Mouse (Mus musculus): ENCODE measurements around the gene Ppp1cc. TPM values are rescaled to one million over a fixed set of nuclear protein-coding genes. Genes with fewer than 3 reads are reported as not detected.

Gene Ppp1cc
- polyA plus RNA-seq, 1 experiment from 2014 or later, result 338 TPM

GRCm38 (mm10) chr5:122155613-122156012, 2.5 kb upstream of the Ppp1cc start:
- DNase-seq (ENCODE audit: low spot score, missing footprints) (no peak), ATAC-seq (ENCODE audit: low FRiP score) (no peak)
- H3K27me3 ChIP-seq (ENCODE audit: control insufficient read depth, insufficient read depth, low read length), result peaks cover 2% of the 10 kb centered on the region; the same call in 1 of the 2 replicates
- no peaks in the 10 kb centered on the region for H3K36me3 ChIP-seq (ENCODE audit: control insufficient read depth, insufficient read depth, low read length)
- no peak overlapping the region for H3K4me3 ChIP-seq (ENCODE audit: low read depth, low read length)
- no peak overlapping the region for H3K27ac ChIP-seq (ENCODE audit: low read depth, low read length)
- no peak overlapping the region for H3K9ac ChIP-seq (ENCODE audit: low read length)
- no peak overlapping the region for H3K4me2 ChIP-seq
- H3K4me1 ChIP-seq (ENCODE audit: control insufficient read depth, insufficient read depth, low read length), result peaks cover 22% of the 10 kb centered on the region
- no peaks in the 10 kb centered on the region for H3K9me3 ChIP-seq (ENCODE audit: control insufficient read depth, low read length)

DNA sequence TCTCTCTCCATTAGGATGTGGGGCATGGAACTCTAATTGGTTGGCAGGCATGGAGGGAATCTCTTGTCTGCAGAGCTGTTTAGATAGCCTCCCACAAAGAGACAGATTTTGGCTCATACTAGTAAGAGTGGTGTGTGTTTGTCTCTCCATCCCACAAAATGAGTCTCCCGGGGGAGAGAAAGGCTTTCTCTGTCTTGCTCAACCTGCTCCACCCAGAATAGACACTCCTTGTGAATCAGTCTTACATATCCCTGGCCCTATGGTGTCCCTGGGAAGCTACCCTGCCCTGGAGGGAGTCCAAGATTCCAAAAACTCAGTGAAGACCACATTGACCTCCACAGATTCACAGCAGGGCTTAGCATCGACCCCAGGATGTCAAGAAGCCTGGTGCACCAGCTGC, 1.6 kb upstream of the Ppp1cc start:
- H3K4me2 ChIP-seq, result no peak overlapping the region
- H3K9ac ChIP-seq (ENCODE audit: low read length), result no peak overlapping the region
- 72% methylated on average over 2 of the region's 2 CpGs for WGBS

DNA sequence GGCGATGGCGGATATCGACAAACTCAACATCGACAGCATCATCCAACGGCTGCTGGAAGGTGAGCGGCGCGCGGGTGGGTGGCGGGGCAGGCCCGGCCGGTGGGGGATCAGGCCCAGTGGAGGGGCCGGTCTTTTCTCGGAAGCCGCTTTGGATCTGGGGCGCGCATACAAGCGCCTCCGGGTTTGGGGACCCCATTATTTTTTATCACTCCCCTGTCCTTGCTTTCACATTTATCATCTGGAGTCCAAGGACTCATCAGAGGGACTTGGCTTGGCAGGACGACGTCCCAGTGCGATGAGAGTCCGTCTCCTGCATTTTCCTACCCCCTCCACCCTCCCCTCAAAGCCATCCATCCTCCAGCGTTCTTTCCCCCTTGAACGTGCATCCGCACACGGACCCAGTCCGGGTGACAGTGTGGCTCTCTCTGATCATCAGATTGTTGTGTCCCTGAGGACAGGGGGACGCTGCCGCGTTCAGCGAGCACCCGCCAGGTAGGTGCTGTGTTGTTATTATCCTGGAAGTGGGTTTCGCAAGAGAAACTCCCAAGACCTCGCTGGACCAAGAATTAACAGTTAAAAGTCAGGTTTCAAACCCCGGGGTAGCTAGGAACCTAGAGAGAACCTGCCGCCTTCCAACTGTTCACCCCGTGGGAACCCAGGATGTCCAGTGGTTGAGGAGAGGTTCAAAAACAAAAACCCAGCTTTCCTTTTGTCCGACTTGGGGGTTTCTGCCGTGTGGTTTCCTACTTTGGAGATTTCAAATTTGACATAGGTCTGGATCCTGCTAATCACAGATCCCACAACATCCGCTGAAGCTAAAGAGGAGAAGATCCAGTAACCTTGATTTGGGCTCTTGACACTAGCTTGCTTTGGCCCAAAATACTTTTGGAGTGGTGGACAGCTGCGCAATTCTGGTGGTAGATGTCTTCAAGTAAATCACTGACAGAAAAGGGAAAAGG, 758 bp downstream of the Ppp1cc start:
- Histone ChIP-seq H3K27ac (ENCODE audit: low read depth, low read length) (peak overlapping the region; percentile 40), H3K4me2 (peak overlapping the region; percentile 57), H3K4me1 (ENCODE audit: control insufficient read depth, insufficient read depth, low read length) (peaks cover 42% of the 10 kb centered on the region), H3K36me3 (ENCODE audit: control insufficient read depth, insufficient read depth, low read length) (peaks cover 4% of the 10 kb centered on the region), H3K4me3 (ENCODE audit: low read depth, low read length) (peak overlapping the region; percentile 85), H3K27me3 (ENCODE audit: control insufficient read depth, insufficient read depth, low read length) (peaks cover 2% of the 10 kb centered on the region; the same call in 1 of the 2 replicates), H3K9ac (ENCODE audit: low read length) (peak overlapping the region; percentile 97), H3K9me3 (ENCODE audit: control insufficient read depth, low read length) (no peaks in the 10 kb centered on the region)
- ATAC-seq (ENCODE audit: low FRiP score) (peak; percentile 47), DNase-seq (ENCODE audit: low spot score, missing footprints) (peak; percentile 93)
- WGBS, result 3% methylated on average over 42 of the region's 42 CpGs

More for the DNA sequence above, 1.6 kb upstream of the Ppp1cc start:
- H3K27ac ChIP-seq (ENCODE audit: low read depth, low read length), result no peak overlapping the region
- ATAC-seq (ENCODE audit: low FRiP score), result no peak
- H3K36me3 ChIP-seq (ENCODE audit: control insufficient read depth, insufficient read depth, low read length), result no peaks in the 10 kb centered on the region
- no peaks in the 10 kb centered on the region for H3K9me3 ChIP-seq (ENCODE audit: control insufficient read depth, low read length)
- no peak overlapping the region for H3K4me3 ChIP-seq (ENCODE audit: low read depth, low read length)
- peaks cover 2% of the 10 kb centered on the region; the same call in 1 of the 2 replicates for H3K27me3 ChIP-seq (ENCODE audit: control insufficient read depth, insufficient read depth, low read length)
- no peak for DNase-seq (ENCODE audit: low spot score, missing footprints)
- H3K4me1 ChIP-seq (ENCODE audit: control insufficient read depth, insufficient read depth, low read length), result peaks cover 25% of the 10 kb centered on the region

DNA sequence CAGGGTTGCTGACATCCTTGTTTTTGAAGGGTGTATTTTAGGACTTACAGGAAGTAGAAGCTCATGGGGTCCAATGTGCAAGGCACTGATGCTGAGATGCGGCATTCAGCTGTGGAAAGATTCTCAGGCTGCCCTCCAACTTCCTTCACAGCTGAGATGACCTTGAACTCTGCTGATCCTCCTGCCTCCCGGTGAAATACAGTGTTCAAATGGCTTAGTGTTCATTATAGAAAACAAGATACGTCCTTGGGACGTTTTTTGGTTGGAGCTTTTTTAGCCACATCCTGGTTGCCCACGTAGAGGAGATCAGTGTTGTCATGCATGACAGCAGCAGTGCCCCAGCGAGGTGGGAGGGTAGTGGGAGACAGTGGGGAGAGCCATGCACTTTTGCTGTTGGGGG, 5.1 kb downstream of the Ppp1cc start:
- H3K27ac ChIP-seq (ENCODE audit: low read depth, low read length), result 0 out of 2 replicates have a peak overlapping the region, but pooled peaks have one; percentile 1
- no peak overlapping the region for H3K4me2 ChIP-seq
- H3K27me3 ChIP-seq (ENCODE audit: control insufficient read depth, insufficient read depth, low read length), result no peaks in the 10 kb centered on the region
- no peak overlapping the region for H3K9ac ChIP-seq (ENCODE audit: low read length)
- ATAC-seq (ENCODE audit: low FRiP score) (no peak), DNase-seq (ENCODE audit: low spot score, missing footprints) (no peak)
- no peaks in the 10 kb centered on the region for H3K9me3 ChIP-seq (ENCODE audit: control insufficient read depth, low read length)
- no peak overlapping the region for H3K4me3 ChIP-seq (ENCODE audit: low read depth, low read length)
- peaks cover 10% of the 10 kb centered on the region for H3K36me3 ChIP-seq (ENCODE audit: control insufficient read depth, insufficient read depth, low read length)
- peaks cover 59% of the 10 kb centered on the region for H3K4me1 ChIP-seq (ENCODE audit: control insufficient read depth, insufficient read depth, low read length)
- WGBS, result 66% methylated on average over 6 of the region's 6 CpGs

DNA sequence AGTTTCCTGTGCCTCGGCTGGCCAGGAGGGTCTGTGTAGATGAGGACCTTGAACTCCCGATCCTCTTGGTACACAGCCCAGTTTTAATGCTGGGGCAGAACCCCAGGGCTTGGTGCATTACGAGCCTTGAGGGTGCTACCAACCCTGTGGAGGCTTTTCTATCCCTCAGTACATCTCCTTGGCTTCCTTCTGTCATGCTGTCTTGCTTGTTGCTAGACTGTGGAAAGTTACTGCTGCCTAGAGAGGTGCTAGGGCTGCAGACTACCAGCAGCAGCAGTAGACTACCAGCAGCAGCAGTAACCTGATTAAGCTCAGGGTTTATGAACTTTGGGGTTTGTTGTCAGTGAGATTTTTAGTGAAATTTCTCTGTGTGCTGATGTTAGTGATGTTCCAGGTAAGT, 5.9 kb downstream of the Ppp1cc start:
- Histone ChIP-seq H3K4me3 (ENCODE audit: low read depth, low read length) (no peak overlapping the region), H3K36me3 (ENCODE audit: control insufficient read depth, insufficient read depth, low read length) (peaks cover 16% of the 10 kb centered on the region), H3K4me1 (ENCODE audit: control insufficient read depth, insufficient read depth, low read length) (peaks cover 59% of the 10 kb centered on the region), H3K27me3 (ENCODE audit: control insufficient read depth, insufficient read depth, low read length) (no peaks in the 10 kb centered on the region), H3K9me3 (ENCODE audit: control insufficient read depth, low read length) (no peaks in the 10 kb centered on the region), H3K4me2 (no peak overlapping the region), H3K9ac (ENCODE audit: low read length) (no peak overlapping the region), H3K27ac (ENCODE audit: low read depth, low read length) (no peak overlapping the region)
- ATAC-seq (ENCODE audit: low FRiP score) (no peak), DNase-seq (ENCODE audit: low spot score, missing footprints) (no peak)
- WGBS, result 88% methylated on average over 3 of the region's 3 CpGs

- H3K9ac ChIP-seq (ENCODE audit: low read length), result no peak overlapping the region
- no peaks in the 10 kb centered on the region for H3K9me3 ChIP-seq (ENCODE audit: control insufficient read depth, low read length)
- ATAC-seq (ENCODE audit: low FRiP score) (no peak), DNase-seq (ENCODE audit: low spot score, missing footprints) (no peak)
- H3K27me3 ChIP-seq (ENCODE audit: control insufficient read depth, insufficient read depth, low read length), result no peaks in the 10 kb centered on the region
- H3K4me1 ChIP-seq (ENCODE audit: control insufficient read depth, insufficient read depth, low read length), result peaks cover 47% of the 10 kb centered on the region
- H3K36me3 ChIP-seq (ENCODE audit: control insufficient read depth, insufficient read depth, low read length), result peaks cover 26% of the 10 kb centered on the region
- 65% methylated on average over 6 of the region's 6 CpGs for WGBS
- no peak overlapping the region for H3K27ac ChIP-seq (ENCODE audit: low read depth, low read length)
- no peak overlapping the region for H3K4me3 ChIP-seq (ENCODE audit: low read depth, low read length)
- H3K4me2 ChIP-seq, result no peak overlapping the region
These were observed 7.3 kb downstream of the Ppp1cc start for GRCm38 (mm10) chr5:122165233-122165915.

- Histone ChIP-seq H3K4me3 (ENCODE audit: low read depth, low read length) (no peak overlapping the region), H3K27me3 (ENCODE audit: control insufficient read depth, insufficient read depth, low read length) (no peaks in the 10 kb centered on the region), H3K9ac (ENCODE audit: low read length) (no peak overlapping the region; the same call in 1 of the 2 replicates), H3K27ac (ENCODE audit: low read depth, low read length) (no peak overlapping the region), H3K4me2 (no peak overlapping the region), H3K36me3 (ENCODE audit: control insufficient read depth, insufficient read depth, low read length) (peaks cover 34% of the 10 kb centered on the region), H3K4me1 (ENCODE audit: control insufficient read depth, insufficient read depth, low read length) (peaks cover 40% of the 10 kb centered on the region), H3K9me3 (ENCODE audit: control insufficient read depth, low read length) (no peaks in the 10 kb centered on the region)
- no peak for DNase-seq (ENCODE audit: low spot score, missing footprints)
- no peak for ATAC-seq (ENCODE audit: low FRiP score)
- 64% methylated on average over 8 of the region's 8 CpGs for WGBS
These were observed 8.6 kb downstream of the Ppp1cc start for GRCm38 (mm10) chr5:122166636-122167161.

DNA sequence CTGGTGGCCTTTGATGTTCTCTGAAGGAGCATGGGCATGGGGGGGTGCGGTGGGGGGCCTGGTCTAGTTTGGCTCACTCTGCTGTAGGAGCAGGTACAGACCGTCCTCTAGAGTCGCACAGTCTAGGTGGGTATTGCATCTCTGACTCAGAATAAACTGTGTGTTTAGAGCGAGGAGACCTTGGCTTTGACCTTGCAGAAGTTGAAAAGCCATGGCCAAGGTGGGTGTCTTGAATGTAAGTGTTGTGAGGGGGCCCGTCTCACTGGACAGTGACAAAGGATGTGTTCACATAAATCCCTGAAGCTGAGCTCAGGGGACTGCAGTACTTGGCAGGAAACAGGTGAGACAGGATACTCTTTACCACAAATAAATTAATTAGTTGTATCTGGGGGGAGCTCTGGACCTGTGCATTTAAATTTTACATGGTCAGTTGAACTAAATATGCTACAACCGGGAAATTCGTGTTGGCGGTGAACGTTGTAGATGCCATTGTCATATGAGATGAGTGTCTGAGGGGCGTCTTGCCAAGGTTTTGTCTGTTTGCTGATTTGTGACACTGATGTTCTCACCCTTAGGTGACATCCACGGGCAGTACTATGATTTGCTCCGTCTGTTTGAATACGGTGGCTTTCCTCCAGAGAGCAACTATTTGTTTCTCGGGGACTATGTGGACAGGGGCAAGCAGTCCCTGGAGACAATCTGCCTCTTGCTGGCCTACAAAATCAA, 10.4 kb downstream of the Ppp1cc start:
- DNase-seq (ENCODE audit: low spot score, missing footprints), result no peak
- H3K27me3 ChIP-seq (ENCODE audit: control insufficient read depth, insufficient read depth, low read length), result no peaks in the 10 kb centered on the region
- no peaks in the 10 kb centered on the region for H3K9me3 ChIP-seq (ENCODE audit: control insufficient read depth, low read length)
- no peak overlapping the region for H3K27ac ChIP-seq (ENCODE audit: low read depth, low read length)
- peaks cover 42% of the 10 kb centered on the region for H3K36me3 ChIP-seq (ENCODE audit: control insufficient read depth, insufficient read depth, low read length)
- 92% methylated on average over 13 of the region's 14 CpGs for WGBS
- H3K4me3 ChIP-seq (ENCODE audit: low read depth, low read length), result no peak overlapping the region
- H3K4me1 ChIP-seq (ENCODE audit: control insufficient read depth, insufficient read depth, low read length), result peaks cover 25% of the 10 kb centered on the region
- H3K4me2 ChIP-seq, result no peak overlapping the region
- H3K9ac ChIP-seq (ENCODE audit: low read length), result no peak overlapping the region
- ATAC-seq (ENCODE audit: low FRiP score), result no peak
